Mouse (Mus musculus): ENCODE results near the gene Rel.

Rel gene

DNA sequence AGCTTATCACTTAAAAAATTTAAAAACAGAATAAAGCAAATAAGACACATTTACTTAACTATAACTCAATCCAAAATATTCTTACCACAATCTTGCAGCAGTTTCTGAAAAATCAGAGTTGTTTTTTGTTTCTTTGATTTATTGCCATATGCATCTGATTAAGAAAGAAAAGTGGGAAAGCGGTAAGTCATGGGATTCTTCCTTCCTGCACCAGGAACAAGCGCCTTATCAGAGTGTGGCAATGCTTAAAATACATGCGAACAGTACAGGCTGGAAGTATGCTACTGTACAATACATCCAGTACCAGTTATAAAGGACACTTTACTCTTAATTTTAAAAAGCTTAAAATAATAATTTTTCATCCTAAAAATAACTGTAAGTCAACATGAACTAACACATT lies 26.4 kb downstream of the Rel start:
- DNase-seq (ENCODE audit: low spot score) = no peak

DNA sequence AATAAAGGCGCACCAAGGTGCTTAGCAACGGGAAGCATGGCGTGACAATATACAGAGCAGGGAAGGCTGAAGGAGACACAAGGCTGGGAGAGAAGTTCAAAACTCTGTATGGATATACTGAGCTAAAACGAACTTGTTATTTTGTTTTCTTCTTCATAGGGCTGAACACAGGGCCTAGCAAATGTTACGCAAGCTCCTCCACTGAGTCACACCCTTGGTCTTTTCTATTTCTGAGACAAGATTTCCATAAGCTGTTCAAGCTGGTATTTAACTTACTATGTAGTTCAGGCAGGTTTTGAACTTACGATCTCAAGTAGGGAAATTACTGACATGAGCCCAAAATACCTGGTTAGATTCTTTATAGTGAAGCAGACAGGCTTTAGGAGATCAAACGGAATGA lies 29.4 kb downstream of the Rel start:
- DNase-seq (ENCODE audit: low spot score) = no peak

DNA sequence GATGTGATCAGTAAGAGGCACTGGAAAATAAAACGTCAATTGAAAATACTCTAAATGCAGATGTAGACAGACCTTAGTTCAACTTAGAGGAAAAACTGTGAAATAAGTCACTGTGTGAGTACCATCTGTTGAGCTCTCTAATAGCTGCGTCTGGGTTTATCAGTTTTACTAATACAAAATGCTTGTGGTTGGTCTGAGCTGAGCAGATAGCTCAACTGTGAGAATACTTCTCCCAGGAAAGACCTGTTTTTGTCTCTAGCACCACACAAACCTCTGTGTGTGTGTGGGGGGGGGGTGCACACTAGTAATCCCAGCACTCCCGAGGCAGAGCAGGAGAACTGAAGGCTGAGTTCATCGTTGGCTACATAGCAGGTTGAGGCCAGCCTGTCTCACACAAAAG lies 29.9 kb downstream of the Rel start:
- DNase-seq (ENCODE audit: low spot score) = no peak

DNA sequence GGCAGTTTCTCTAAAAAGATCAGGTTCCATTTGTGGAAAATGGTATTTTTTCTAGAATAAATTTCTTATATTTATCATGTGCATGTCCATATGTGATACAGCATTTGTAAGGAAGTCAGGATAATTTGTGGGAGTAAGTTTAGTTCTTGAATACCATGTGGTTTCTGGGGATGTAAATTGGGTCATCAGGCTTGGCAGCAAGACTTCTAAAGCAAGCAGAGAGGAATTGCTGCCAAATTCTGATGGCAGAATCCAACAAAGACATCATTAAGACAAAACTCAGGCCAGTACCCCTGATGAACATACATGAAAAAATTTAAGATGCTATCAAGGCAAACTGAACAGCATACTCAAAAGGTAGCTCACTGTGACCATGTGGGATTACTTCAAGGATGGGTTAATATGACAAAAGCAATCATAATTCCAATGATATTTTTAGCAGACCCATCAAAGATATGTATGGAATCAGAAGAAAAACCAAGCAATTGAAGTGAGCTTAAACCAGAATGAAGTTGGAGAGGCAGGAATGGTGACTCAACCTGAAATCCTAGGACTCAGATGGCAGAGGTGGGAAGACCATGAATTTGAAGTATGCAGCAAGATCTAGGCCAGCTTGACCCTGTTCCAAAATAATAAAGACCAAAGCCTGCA lies 34.8 kb downstream of the Rel start:
- DNase-seq (ENCODE audit: low spot score) = no peak

DNA sequence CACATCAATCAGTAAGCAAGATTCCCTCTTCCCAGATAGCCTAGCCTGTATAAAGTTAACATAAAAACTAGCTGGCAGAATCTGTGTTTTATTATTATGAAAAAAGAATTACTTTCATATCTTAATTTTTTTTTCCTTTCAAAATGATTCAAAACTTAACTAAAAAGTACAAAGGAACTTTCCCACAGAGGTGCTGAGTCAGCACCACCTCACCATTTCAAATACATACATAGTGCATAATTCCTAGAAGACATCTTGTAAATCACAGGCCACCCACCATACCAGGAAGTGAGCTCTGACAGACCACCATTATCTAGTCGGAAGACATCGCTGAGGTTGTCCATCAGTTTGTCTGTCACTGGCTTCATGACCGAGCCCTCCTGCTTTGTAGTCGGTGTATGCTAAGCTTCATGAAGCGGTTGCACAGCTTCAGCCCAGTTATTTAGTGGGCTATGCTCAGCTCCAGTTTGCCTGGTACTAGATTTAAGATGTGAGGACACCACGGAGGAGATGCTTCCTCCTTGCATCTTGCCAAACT lies 36.0 kb downstream of the Rel start:
- DNase-seq (ENCODE audit: low spot score) = no peak

DNA sequence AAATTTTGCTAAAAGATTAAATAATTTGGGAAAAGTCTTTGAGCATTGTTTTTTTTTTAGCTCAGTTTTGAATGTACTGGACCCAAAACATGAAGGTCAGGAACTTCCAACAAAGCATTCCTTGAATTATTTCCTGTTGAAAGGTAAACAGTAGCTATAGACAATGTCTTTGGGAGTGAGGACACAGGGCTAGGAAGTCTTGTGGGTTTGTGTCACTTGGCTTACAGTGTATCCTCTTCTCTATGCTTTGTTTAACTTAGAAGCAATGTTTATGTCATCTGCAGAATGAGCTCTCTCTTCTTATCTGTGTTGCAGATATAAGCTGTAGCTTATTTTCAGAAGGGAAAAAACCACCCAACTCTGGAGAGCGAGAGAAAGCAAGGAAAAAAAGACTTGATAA lies 37.9 kb downstream of the Rel start:
- DNase-seq (ENCODE audit: low spot score) = no peak

DNA sequence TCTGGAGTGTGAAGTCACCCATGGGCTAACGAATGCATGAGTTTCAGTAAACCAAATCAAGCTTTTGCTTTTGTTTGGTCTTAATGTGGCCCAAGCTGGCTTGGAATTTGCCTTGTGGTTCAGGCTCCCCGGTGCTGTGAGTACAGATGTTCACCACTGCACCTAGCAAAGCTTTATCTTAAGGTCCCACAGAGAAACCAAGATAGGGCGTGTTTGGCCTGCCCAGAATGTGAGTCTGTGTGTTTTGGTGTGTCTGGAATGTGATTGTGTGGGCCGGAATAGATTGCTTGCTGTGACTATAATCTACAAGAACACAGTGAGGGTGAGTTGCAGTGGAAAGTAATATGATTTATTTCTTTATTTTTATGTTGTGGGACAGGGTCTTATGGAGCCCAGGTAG lies 40.6 kb downstream of the Rel start:
- DNase-seq (ENCODE audit: low spot score) = no peak

DNA sequence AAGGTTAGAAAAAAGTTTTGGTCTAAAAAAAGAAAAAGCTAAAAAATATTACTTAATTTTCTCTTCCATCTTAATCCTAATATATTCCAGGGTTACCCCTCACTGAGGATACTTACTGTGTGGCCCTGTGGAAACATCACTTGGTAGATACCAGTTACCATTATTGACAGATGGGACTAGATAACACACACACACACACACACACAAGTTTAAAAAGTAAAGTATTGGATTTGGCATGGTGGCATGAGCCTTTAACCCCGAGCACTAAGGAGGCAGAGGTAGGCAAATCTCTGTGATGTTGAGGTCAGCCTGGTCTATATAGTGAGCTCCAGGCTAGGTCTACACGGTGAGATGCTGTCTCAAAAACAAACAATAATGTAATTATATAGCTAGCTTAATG lies 42.6 kb downstream of the Rel start:
- no peak for DNase-seq (ENCODE audit: low spot score)

DNA sequence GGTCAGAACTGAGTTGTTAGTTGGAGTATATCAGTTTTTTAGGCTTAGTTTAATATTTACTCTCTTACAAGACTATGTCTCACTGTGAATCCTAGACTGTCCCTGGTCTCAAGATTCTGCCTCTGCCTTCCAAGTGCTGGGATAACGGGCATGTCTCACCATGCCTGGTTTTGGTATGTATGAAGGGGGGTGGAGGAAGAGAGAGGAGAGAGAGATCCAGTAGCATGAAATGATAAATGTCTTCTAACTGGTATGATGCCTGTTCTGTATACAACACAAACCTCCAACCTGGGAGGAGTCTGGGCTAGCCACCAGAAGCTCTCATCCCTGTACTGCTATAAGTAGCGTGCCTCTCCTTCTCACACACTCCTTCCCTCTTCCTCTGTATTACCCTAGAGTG lies 44.3 kb downstream of the Rel start:
- DNase-seq (ENCODE audit: low spot score) = no peak

DNA sequence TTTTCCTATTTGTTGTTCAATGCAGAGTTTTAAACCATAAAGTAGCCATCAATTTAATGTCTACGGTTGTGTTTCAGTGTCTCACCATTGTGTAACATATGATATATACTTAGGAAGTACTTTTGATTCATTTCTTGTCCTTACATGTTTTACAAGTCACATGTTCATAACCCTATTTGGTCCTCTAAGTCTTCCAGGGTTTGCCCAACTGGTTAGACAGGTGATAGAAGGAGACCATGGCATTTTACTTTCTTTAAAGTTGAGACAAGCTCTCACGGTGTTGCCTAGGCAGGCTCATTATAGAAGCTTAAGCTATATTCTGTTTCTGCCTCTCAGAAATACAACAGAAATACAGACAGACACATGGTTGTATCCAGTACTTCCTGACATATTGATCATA lies 44.9 kb downstream of the Rel start:
- DNase-seq (ENCODE audit: low spot score) = no peak

DNA sequence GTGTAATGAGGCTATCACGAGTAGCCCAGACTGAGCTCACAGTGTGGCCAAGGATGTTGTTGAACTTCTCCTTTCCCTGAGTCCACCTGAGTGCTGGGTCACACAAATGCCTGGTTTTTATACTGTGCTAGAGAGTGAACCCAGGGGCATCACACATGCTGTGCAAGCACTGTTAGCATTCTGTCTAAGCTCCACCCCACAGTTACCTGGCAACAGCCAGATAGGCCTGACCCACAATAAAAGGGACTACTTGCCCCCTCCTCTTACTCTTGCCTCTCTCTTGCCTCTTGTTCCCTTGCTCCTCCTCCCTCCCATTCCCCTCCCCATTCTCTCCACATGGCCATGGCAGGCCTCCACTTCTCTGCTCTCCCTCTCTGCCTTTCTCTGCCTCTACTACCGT lies 48.4 kb downstream of the Rel start:
- DNase-seq (ENCODE audit: low spot score) = no peak

DNA sequence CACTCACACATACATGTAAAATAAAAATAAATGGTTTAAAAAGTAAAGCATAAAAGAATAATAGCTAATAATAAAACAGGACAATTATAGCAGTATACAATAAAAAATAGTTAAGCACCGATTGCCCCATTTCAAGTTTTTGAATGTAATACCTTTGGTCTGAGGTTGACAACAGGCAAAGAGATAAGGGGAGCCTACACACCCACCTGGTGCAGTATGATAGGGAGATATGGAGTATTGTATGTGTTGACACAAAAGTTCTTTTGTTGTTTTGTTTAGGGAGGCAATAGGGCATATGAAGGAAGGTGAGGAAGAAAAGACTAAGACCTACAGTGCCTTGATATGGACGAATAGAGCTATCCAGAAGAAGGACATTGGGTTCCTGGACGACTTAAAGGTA lies 50.9 kb downstream of the Rel start:
- DNase-seq (ENCODE audit: low spot score) = no peak

DNA sequence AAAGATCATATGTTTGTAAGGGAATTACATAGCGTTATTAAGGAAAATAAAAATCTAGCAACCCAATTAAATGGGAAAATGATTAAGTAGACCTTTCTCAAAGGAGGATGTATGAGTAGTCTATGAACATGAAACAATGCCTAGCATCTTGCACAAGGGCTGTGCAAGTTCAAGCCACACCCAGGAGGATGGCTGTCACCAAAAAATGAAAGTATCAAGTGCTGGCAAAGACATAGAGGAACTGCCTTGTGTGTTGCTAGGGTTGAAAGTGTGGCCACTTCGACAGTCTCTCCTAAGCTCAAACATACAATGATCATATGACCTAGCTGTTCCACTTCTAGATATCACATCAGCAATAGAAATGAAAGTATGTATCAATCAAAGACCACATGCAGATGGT lies 51.9 kb downstream of the Rel start:
- no peak for DNase-seq (ENCODE audit: low spot score)

DNA sequence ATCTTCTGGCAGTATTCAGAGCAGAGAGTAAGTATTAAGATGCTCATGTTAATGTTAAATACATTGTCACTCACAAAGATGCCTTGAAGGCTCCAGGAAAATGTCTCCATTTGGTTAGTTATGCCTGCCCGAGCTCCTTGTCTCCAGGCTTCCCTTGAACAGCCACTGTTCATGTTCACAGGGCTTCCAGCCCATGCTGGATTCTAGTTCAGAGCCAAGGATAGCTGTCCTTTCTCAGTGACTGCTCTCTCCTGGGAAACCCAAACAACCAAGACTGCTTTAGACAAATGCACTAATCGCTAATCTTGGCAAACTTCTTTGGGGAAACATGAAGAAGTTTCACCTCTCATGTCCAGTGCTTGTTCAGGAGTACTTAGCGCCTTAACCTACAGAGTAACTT lies 58.5 kb downstream of the Rel start:
- no peak for DNase-seq (ENCODE audit: low spot score)

DNA sequence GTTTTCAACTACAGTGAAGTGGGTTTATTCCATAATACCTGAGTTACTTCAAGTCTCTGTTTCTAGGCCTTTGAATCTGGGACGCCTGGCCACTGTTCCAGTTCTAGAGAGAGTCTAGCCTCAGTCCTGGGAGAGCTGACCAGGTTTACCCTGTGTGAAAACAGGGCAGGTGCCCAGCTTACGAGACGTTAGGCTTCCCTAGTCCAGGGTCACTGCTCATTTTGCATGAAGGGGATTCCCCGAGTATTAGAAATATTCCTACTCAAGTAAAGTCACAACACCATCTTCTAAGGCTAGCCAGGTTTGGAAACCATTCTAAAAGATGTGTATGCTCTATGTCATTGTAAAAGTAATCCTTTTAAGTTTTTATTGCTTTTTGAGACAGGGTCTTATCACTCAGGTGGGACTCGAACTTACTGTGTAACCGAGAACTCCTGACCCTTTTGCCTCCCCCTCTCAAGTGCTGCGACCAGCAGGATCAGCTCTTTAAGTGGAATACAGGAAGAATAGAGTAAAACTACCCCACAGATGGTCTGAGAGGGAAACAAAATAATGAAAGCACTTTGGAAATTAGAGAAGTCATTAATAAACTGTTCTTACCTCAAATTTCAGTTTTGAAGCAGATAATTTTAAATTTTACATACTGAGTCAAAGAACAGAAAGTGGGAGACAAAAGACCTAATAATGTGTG lies 66.0 kb downstream of the Rel start:
- no peak for DNase-seq (ENCODE audit: low spot score)

DNA sequence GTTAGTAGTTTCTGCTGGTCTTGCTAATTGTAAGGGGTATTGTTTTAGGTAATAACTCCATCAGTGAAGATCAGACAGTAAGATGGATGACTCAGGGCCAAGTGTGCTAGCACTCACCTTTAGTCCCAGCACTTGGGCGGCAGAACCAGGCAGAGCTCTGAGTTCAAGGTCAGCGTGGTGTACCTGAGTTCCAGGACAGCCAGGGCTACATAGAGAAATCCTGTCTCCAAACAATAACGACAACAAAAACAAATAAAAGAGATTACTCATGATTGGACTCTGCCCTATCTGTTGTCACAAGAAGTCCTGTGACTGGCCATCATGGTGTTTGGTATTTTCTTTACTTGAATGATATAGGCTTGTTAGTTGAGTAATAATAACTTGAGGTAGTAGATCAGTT lies 68.9 kb downstream of the Rel start:
- DNase-seq (ENCODE audit: low spot score) = no peak

DNA sequence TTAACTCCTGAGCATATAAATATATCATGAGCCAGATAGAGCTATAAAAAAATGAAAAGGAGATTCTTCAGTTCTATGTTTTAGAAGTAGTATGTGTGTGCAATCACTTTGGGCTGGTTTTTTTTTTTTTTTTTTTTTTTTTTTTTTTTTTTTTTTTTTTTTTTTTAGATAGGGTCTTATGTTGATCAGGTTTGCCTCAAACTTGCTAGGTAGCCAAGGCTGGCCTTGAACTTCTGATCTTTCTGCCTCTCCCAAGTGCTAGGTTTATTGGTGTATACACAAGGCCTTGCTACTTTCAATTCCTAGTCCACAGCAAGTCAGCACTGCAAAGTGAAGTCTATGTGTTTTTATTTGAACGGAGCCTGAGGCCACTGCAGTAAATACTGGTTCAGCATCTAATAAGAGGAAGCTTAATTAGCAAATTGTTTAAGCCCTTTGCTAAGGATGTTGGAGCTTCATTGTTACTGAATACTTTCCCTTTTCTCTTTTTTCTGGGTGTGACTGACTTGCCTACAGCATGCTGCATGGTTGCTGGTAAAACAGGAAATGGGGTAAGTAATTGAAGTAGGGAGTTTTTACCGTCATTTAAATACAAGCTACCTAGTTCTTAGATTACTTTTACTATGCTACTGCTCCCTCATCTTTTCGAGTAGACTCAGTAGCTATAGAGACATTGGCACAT lies 71.2 kb downstream of the Rel start:
- no peak for DNase-seq (ENCODE audit: low spot score)

DNA sequence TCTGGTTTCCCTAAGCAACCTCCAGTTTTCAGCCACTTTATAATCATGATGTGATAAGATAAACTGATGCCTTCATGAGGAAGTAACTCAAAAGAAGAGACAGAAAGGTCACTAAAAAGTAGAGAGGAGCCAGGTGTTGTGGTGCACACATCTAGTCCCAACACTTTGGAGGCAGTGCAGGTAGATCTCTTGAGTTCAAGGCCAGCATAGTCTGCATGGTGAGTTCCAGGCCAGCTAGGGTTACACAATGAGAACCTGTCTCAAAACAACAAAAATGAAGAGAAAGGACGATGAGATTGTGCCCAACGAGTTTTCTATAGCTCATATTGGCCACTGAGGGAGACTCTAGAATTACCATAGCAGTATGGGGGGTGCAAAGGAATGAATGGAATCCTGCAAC lies 72.2 kb downstream of the Rel start:
- DNase-seq (ENCODE audit: low spot score) = no peak

DNA sequence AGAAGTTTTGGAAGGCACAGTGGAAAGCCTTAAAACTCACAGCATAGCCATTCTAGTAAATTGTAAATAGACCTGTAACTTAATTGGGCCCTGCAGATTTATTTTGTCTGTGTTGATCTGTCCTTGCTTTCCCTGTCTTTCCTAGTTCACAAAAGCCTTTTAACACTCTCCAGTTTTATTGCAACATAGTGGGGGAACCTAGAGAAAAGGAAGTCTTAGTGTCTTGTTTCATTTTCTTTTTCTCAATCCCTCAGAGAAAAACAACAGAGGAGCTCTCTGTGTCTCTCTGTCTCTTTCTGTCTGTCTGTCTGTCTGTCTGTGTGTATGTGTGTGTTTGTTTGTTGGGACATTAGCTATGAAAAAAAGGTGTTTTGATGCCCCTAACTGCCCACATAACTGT lies 74.9 kb downstream of the Rel start:
- no peak for DNase-seq (ENCODE audit: low spot score)

DNA sequence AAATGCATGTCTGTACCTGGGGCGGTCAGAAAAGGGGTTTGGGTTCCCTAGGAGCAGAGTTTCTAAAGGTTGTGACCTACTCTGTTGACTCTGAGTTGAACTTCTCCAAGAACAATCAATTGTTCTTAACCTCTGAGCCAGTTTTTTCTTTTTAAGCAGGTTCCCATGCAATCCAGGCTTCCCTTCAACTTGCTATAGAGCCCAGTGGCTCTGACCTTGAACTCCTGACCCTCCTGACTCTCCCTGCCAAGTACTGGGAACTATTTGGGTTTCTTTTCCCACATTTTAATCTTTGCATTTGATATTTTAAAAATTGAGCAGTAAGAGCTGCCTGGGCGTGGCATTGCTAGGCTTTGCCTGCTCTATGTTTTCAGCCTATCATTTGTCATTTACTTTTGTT lies 77.5 kb downstream of the Rel start:
- DNase-seq (ENCODE audit: low spot score) = no peak

DNA sequence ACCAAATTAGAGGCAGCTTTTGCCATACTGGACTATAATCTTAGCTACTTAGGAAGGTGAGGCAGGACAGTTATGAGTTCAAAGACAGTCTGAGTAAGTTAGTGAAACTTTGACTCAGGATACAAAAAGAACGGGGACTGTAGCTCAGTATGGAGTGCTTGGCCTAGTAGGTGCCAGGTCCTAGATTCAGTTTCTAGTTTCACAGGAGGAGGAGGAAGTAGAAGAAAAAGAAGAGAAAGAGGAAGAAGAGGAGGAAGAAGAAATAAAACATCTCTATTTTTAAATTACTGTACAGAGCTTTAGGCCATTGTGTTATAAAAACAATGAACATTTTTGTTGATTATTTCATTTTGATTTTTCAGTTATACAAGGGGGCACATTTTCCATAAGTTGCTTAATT lies 82.7 kb downstream of the Rel start:
- DNase-seq (ENCODE audit: low spot score) = no peak
